Mouse (Mus musculus) cerebellum, postnatal 4 days (tissue): ENCODE results near the gene Pcgf5.
"Not testable (repeated sequence)": the region's sequence is repeated elsewhere in the genome, so short reads cannot be mapped to it uniquely, and the experiment has no call there.

Source experiments
- DNase-seq, 2 experiments: peaks; one replicate each; pipeline ENCODE4 v3.0.0; 2022; ENCODE audit warnings: low spot score in 2 of 2, mixed read lengths in 1 of 2

Gene Pcgf5

DNA sequence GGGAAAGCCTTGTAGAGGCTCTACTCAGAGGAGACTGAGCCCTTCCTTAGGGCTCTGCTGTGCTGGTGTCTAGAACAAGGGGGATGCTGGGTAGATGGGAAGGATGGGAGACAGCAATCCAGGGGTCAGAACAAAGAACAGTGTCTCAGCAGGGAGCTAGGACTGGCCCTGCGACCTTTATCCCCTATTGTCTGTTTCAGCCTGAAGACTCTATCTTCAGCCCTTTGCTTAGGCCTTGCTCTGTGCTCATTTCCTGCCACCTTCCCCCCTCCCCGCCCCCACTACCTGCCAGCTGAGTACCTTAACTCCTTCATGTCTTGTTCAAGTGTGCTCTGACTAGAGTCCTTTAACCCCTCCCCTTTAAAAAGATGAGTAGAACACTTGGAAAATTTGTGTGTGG lies 36.3 kb downstream of the Pcgf5 start:
- DNase-seq: no peak

DNA sequence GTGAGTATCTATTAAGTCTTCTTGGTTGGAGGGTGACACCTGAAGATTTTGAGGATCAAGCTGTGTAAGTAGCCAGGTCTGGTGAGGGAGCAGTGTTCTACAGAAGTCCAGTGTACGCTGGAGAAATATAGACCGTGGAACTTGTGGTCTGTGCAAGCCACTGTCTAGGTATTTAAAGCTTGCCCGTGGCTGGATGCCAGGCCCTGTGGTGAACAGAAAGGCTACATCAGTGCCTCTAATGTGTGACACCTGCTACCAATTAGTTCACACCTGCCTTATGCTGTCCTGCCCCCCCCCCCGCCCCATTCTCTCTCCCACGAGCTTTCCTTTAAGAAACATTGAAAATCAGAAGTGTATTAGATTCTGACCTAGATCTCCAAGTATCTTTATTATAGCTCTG lies 40.4 kb downstream of the Pcgf5 start:
- DNase-seq: peak in 1 of 2 experiments; percentile 51

DNA sequence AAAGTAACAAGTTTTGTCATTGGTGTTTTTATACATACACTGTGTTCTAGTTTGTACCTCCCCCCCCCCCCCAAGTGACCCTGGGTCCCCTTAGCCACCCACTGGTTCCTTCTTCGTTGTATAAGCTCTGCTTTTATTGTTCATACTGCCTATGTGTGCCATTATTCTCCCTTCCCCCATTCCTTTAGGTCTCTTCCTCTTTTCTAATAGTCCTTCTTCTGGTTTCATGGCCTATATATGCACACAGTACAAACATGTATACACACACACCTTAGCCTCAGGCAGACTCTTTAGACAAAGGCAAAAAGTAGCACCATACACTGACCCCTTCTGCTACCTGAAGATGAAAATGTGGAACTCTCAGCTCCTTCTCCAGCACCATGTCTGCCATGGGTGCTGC lies 42.6 kb downstream of the Pcgf5 start:
- no peak for DNase-seq

DNA sequence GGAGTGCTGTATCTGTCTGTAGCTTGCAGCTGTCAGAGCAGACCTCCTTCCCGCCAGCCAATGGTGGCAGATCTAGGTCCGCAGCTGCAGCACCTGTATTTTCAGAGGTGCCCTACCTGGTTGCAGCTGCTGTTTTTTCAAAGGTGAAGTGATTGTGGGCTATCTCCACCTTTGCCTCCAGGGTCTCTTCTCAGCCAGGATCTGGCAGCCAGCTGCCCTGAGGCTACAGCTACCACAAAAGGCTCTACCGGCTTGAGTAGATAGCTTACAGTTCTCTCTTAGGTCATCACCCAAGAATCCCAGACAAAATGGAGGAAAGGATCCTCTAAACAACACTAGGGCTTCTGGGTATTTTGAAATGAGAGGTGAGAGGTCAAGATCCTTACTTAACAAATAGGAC lies 50.4 kb downstream of the Pcgf5 start:
- no peak for DNase-seq

DNA sequence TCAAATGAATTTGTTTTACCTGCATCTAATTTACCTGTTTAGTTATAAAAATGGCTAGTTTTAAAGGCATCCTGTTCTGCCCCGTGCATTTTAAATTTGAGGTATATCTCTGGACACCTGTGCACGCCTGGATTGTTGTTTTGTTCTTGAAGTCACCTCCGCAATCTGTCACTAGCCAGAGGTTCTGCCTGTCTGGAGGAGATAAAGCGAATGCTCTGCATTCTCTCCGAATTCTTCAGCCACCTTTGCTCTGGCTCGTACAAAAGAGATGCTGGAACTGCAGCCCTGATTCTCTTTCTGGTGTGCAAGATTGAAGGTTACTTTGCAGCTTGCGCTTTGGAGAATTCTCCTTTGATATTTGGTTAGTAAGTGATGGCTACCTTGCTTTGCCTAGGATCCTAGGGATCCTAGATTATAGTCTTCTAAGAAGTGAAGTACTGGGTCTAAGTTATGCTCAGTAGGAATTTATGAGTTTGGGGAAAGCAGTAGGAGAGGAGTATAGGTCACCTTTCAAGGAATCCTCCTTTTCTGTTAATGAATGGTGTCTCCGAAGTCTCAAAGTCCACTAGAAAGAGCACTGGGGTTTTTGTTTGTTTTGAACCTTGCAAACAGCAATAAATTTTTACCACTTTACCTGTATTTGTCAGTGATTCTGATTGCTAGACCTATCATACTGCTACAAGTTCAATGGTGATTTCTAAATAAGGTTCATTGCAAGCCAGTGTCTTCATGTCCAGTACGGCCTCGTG lies 60.4 kb downstream of the Pcgf5 start:
- DNase-seq: no peak

DNA sequence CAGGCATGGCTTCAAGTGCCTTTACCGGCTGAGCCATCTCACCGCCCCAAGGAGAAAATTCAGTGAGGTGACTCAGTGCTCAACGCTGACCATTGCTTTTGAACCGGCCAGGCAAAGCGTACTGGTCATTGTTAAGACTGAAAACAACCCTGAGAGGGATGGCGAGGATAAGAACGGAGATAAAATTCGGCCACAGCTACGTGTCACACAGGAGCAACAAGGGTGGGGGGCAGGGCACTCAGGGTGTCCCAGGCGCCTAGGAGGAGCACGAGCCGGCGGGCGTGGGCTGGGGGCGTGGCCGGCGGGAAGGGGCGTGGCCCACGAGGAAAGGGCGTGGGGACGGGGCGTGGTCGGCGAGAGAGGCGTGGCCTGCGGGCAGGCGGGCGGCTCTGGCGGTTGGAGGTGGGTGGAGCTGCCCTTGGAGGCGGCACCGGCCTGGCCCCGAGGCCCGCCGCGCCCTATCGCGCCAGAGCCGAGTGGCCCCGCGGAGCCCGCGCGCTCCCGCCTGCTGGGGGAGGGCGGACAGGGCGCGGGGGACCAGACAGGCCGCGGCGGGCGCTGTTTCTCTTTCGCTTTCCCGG lies 61.3 kb downstream of the Pcgf5 start:
- peak; percentile 85 to 91 for DNase-seq

DNA sequence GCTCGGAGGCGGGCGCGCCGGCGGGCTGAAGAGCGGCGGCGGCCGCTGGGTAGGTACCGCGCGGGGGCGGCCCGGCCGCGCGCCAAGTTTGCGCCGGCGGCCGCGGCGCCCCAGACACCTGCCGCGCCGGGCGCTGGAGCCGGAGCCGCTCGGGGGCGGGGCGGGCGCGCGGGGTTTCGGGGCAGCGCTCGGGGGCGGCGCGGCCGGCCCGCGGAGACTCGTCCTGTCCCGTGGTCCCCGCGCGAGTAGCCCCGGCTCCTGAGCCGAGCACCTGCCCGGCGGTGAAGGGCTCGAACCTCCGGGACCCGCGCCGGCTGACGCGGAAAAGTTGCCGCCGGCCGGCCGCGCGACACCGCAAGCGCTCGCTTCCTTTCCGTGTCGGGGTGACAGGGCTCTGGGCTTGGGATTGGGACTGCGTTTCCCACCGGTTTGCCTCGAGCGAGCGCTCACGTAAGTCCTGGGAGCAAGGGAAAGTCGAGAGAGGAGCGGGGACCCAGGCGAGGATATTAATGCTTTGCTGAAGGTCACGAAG lies 61.8 kb downstream of the Pcgf5 start:
- peak; percentile 24 to 29 for DNase-seq

DNA sequence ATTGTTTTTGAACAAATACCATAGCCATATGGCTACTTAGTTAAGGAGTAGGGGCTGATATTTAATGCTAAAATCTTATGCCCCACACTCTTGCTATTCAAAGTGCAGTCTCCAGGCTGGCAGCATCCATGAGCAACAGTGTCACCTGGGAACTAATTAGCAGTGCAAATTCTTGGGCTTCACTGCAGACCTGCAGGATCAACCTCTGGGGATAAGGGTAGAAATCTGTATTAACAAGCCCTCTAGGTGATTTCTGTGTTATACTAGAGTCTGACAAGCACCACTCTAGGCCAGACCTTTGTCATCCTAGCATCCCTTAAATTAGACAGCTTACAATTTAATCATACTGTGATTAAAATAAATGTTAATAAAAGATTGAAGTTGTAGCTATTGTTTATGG lies 71.8 kb downstream of the Pcgf5 start:
- no peak for DNase-seq

DNA sequence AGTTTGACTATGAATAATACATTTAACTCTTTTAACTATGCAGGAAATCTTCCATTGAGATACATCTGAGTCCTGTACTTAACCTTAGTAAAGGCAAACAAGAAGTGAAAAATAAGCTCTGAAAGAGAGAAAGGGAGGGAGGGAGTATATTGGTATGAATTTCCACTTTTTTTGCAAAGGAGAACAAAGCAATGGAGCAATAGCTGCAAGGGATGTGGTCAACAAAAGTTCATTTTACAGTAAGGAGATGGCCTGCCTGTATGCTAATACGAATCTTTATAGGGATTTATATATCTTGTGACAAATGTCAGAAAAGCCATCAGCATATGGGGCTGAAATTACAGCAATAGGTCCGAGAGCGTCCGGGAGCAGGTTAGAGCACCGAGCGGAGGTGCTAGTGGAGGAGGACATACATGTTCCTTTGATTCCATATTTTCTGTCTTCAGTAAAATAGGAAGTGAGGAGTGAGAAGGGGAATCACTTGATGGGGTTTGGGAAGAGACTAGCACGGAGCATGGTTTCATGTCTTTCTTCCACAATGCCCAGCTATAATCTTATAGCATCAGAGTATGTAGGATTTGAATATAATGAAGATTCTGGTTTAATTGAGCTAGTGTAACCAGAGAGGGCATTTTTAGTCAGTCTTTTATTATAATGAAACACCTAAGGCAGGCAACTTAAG lies 79.2 kb downstream of the Pcgf5 start:
- DNase-seq: no peak

DNA sequence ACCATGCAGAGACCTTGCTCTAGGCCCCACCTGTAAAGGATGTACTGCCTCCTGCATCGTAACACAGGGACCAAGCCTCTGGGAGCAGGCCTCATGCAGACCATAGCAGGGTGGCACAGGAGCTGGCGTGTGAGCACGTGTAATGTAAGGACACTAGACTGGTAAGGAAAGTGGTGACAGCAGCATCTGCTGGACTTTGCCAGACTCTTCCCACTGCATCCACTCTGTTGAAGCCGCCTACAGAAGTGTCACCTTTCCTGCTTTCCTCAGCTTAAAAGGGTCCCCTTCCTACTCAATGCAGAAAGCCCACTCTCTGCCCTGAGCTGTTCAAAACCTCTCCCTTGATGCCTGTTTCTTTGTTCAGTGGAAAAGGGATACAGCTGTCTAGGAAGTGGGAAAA lies 80.0 kb downstream of the Pcgf5 start:
- DNase-seq: no peak

DNA sequence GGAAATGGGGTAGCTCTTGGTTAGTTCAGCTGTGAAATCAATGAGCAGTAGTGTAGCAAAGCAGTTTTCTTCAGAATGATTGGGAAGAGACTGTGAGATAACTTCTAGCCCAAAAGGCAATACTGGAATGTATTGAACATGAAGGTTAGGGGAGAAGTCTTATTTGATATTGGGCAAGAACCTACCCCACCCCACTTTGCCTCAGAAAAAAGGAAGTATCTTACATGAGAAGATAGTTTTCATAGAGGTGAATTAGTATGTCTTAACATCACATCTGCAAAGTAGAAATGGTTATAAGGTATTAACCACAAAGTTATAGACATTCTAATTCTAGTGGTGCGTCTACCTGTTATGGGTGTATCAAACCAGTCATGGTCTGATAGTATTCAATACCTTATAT lies 81.2 kb downstream of the Pcgf5 start:
- DNase-seq: no peak

DNA sequence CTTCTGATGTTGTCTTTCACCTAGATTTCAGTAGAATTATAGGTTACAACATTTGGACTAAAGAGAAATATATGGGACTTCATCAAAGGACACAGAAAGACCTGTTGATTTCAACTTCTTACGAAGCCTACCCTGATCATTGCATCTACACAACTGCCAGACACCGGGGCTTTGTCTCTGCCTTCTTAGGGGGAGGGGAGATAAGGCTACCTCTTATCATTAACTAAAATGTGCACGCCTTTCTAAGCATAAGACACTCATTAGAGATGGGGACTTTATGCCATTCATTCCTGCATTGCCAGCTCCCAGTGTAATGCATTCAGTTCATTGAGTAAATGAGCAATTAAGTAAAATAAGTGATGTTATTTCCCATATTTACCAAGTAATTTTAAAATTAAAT lies 85.1 kb downstream of the Pcgf5 start:
- DNase-seq: no peak

DNA sequence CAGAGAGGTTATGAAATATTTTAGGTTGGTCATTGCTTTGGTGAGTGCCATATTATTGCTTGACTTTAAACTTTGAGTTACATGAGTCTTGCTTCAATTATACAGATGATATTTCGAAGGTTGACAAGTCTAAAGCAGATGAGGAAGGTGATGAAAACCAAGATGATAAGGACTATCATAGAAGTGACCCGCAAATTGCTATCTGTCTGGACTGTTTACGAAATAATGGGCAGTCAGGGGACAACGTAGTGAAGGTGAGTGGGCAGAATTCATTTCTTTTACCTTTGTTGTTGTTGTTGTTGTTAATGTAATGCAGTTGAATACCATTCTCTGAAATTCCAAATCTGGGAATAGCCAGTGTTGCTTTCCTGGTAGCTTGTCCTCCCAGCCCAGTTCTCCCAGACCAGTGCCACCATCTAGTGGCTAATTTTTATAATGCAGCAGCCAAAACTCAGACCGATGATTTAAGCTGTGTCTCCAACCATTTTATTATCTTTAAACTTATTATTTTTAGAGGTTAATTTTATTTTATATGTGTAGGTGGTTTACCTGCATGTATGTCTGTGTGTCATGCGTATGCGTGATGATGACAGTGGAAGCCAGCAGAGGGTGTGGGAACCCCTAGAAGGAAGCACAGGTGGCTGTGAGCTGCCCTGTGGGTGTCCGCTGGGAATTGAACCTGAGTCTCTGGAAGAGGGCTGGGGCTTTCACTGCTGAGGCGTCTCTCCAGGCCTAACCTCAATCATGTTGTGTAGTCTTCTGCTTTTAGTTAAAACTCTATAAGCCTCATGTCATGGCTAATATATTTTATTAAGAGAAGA lies 92.0 kb downstream of the Pcgf5 start:
- peak in 1 of 2 experiments; percentile 53 for DNase-seq

DNA sequence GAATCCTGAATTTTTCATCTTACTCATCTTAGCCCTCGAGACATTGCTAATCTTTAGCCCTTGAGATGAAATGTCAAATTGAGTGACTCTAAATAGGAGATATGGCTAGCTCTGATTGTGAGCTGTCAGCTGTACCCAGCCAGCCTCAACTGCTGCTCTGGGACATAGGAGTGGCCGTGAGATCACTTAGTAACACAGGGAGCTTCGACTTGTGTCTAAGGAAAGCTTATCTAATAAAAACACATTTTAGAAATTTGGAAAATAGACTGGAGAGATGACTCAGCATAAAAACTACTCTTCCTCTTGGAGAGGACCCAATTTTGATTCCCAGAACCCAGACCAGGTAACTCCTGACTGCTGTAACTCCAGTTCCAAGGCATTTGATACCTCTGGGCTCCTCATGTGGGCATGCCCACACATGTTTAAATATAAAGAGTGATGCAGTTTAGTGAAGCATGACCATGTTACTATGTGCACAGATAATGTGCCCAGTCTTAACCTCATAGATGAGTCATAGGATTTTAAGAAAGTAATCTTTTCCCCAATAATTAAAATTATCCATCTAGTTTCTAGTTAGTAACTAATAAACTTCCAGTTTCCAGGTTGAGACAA lies 103.0 kb downstream of the Pcgf5 start:
- no peak for DNase-seq

DNA sequence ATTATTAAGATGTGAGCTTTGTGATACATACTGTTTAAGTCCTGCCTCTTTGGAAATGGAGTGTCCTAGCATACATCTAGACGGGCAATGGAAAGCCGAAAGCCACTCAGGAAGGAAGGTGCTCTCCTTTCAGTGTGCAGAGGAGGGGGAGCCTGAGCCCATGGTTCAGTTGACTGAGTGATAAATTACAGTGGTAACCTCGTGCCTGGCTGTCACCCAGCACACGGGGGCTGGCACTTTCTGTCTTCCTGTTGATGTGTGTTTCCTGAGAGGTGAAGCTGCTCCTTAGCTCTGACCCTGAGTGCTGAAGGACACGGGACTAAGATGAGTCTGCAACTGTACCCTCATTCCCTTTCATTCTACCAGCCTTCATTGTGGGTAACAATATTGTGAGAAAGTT lies 103.6 kb downstream of the Pcgf5 start:
- no peak for DNase-seq

DNA sequence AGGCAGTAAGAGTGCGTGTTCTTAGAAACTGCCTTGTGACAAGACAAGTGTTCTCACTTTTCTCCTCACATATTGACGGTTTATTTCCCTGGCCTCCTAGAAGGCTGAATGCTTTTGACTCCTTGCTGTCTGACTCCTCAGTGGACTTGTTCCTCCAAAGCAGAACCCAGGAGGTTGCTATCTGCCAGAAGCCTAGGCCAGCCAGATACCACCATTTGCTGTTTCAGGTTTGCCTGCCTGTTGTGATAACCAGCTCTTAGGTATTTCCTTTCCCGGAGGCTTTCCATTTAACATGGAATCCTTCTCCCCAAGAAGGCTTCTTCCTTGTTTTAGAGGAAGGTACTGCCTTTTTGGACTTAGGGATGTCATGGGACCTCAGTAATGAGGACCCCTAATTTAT lies 104.1 kb downstream of the Pcgf5 start:
- not testable (repeated sequence) for DNase-seq

DNA sequence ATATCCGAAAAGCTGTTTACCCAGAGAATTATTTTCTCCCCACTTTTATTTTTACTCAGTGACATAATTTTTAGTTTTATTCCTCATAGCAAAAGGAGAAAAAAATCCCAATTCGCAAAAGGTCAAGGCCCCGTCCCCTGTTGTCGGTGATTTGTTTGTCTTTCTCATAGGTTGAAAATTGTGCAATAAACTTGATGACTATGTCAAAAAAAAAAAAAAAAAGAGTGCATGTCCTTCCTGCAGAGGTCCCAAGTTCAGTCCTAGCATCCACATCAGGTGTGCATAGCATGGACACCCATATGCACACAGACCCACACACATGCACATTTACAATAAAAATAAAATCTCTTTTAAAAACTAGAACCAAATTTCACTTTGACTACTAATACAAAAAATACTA lies 105.3 kb downstream of the Pcgf5 start:
- no peak for DNase-seq

DNA sequence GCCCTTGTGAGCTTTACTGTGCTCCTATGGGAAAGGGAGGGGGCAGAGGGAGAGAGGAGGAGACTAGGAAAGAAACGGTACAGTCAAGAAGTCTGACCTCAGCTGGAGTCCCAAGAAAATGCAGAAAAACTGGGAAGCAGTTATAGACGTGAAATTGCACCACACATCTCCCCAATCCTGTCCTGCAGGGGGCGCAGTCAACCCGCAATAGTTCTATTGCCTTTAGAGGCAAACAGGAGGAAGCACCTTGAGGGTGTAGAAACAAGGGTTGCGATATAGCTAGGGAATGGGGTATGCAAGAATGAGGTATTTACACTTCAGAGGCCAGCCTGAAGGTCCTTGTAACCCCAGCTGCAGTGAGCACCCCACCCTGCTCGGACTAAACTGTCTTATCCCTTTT lies 122.0 kb downstream of the Pcgf5 start:
- peak in 1 of 2 experiments; percentile 62 for DNase-seq

DNA sequence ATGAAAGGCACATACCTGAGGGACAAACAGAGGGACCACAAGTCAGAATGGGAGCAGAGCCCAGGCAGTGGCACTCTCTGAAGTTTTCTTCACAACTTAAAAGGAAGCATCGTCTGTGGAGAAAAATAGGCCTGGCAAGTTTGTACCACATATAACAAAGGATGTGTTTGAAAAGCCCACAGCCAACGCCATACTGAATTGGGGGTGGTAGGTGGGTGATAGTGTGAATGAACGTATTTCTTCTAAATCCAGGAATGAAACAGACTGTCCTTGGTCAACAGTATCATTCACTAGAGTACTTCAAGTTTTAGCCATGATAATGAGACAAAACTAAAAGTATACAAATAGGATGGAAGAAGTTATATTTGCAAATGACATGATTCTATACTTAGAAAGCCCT lies 123.2 kb downstream of the Pcgf5 start:
- no peak for DNase-seq

DNA sequence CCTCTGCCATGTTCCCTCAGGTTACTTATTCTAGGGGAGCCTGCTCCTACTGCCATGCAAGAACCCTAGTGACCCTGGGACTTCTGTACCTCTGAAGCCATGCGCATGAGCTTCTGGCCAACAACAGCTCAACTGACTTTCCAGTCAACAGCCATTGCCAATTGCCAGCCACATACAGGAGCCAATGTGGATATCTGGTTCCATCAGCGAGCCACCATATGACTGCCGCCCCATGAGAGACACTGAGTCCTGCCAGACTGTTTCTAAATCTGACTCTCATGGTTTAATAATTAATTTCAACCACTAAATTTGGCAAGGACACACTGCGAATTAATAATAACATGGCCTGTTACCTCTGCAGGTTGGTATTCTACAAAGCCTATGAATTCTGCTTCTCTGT lies 128.5 kb downstream of the Pcgf5 start:
- no peak for DNase-seq

DNA sequence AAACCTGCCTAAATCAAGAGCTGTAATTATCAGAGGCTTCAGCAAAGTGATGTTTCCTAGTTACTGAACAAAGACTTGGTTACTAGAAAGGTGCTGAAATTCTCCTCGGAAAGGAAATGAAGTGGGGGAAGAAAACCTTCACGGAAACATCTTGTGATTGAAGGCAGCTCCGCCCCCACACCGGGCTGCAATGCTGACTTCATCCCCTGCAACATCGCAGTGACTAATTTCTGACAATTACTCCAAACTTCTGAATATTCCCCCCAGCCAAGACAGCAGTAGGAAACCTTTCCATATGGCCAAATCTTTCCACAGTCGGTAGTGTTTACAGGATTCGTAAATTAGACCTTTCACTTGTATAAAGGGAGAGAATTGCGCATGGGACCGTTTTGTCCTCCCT lies 129.0 kb downstream of the Pcgf5 start:
- no peak for DNase-seq

DNA sequence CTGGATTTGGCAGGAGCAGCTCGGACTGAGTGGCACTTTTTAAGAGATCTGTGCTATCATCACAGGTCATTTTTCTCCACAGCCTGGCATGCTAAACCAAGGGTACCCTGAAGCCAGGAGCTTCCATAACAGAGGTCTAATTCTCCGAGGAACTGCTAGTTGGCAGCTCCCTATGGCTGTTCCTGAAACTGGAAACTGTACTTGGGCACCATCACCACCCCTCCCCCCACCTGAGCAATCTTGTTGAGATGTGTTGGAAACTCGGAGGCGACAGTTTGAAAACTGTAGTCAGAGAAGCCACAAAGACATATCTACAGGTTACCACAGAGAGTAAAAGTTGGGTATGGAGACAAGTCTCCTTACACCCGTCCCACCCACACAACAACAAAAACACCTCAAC lies 129.6 kb downstream of the Pcgf5 start:
- no peak for DNase-seq
